Mouse (Mus musculus) kidney, embryonic 16.5 days (tissue): ENCODE measurements at regions not wholly inside any gene's neighbourhood (a gene's known extent, or its start where the extent isn't known, plus 50 kb on each side); places are given as distances from the start of the nearest gene placed in this dataset.

ENCODE experiments used
- ATAC-seq: fragments of 200-750 bp; cut with Nextera tagmentation; 2 replicates; pipeline ENCODE4 v1.8.0; 2017; ENCODE audit warnings: moderate TSS enrichment; ENCODE audit not compliant: low FRiP score, low TSS enrichment
- H3K27ac ChIP-seq: fragments of 300-500 bp; sonication (generic); 2 replicates; pipeline ENCODE4 v1.5.1; 2014; ENCODE audit warnings: low read length
- H3K27me3 ChIP-seq: fragments of 300-500 bp; sonication (generic); 2 replicates; pipeline ENCODE4 v1.6.1; 2014; ENCODE audit warnings: low read length, control low read depth, mixed read lengths; ENCODE audit not compliant: insufficient read depth
- H3K36me3 ChIP-seq: fragments of 300-500 bp; sonication (generic); 2 replicates; pipeline ENCODE4 v1.6.1; 2014; ENCODE audit warnings: low read length, control low read depth, mixed read lengths; ENCODE audit not compliant: insufficient read depth
- H3K4me1 ChIP-seq: fragments of 300-500 bp; sonication (generic); 2 replicates; pipeline ENCODE4 v1.6.1; 2014; ENCODE audit warnings: low read length, control low read depth, mixed read lengths; ENCODE audit not compliant: insufficient read depth
- H3K4me2 ChIP-seq: fragments of 300-500 bp; sonication (generic); replicated peaks from 2 replicates; pipeline ENCODE4 v1.6.1; 2014; ENCODE audit warnings: low read depth, low read length
- H3K4me3 ChIP-seq: fragments of 300-500 bp; sonication (generic); 2 replicates; pipeline ENCODE4 v1.5.1; 2014; ENCODE audit warnings: mild to moderate bottlenecking, low read length
- H3K9ac ChIP-seq: fragments of 300-500 bp; sonication (generic); replicated peaks from 2 replicates; pipeline ENCODE4 v1.6.1; 2014; ENCODE audit warnings: low read length
- H3K9me3 ChIP-seq: fragments of 300-500 bp; sonication (generic); 2 replicates; pipeline ENCODE4 v1.6.1; 2016; ENCODE audit warnings: low read length, control low read depth
- WGBS: fragments of 180-500 bp; shearing (Covaris S2); extraction: QIAGEN DNeasy Blood & Tissue Kit; methylation state at CpG from one replicate; pipeline ENCODE4 v1.1.7; 2014; 5-methylcytosine and 5-hydroxymethylcytosine counted together

DNA sequence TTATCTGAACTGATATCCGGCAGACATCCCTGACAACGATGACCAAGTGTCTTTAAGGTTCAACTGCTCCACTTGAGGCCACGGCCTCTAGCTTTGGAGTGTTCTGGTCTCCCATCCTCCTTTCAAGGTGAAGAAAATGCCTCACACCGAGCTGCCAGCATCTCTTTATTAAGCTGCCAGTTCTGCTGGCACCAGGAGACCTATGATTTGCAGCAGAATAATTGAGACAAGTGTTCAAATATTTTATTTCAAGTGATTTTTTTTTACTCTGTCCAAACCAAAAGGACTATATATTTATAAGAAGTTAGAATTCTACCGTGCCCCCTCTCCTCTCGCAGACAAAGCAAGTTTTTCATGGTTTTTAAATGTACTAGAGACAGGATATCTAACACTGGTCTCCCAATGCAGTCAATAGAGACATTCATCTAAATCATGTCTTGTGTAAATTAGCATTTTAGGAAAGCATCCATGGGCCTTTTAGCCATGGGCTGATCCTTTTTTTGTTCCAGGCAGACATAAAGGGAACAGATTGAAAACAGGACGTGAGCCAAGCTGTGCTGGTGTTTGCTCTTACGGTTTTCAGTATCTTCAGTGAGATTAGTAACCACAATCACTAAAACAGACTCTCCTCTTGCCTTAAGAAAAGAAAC is 216.3 kb upstream of the Tll1 start:
- H3K27ac ChIP-seq: no peak overlapping the region
- no peak overlapping the region for H3K9ac ChIP-seq
- H3K4me2 ChIP-seq: no peak overlapping the region
- no peaks in the 10 kb centered on the region for H3K36me3 ChIP-seq
- no peak overlapping the region for H3K4me3 ChIP-seq
- no peaks in the 10 kb centered on the region for H3K9me3 ChIP-seq
- 67% methylated on average over 8 of the region's 8 CpGs for WGBS
- ATAC-seq: no peak
- H3K27me3 ChIP-seq: no peaks in the 10 kb centered on the region
- H3K4me1 ChIP-seq: no peaks in the 10 kb centered on the region

DNA sequence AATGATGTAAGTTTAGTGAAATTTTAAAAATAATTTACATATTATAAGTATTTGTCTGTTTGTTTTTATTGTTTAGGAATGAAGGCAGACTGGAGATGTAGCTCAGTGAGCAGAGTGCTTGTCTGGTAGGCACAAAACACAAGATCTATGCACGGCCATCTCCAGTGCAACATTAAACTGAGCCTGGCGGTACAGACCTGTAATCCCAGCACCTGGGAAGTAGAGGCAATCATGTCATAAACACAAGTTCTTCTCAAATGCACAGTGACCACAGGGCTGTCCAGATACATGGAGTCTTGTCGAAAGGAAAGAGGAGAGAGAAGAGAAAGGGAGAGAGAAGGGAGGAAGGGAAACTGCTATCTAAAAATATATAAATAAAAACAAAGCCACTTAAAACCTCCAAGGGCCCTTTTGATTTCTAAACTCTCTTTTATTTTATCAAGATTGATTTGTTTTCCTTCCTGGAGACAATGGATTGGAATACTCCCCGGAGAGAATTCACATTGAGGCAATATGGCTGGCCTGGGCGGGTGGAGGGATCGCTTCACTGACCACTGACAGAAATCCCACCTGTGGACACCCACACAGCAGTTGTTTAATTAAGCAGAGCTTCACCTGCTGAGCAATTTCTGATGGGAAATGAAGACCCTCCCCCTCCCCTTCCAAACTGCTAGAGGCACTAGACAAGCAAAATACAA is 215.6 kb upstream of the Tll1 start:
- ATAC-seq: no peak
- no peaks in the 10 kb centered on the region for H3K4me1 ChIP-seq
- no peak overlapping the region for H3K4me3 ChIP-seq
- no peak overlapping the region for H3K4me2 ChIP-seq
- H3K27ac ChIP-seq: no peak overlapping the region
- no peaks in the 10 kb centered on the region for H3K27me3 ChIP-seq
- no peaks in the 10 kb centered on the region for H3K36me3 ChIP-seq
- WGBS: 73% methylated on average over 6 of the region's 6 CpGs
- no peak overlapping the region for H3K9ac ChIP-seq
- no peaks in the 10 kb centered on the region for H3K9me3 ChIP-seq

DNA sequence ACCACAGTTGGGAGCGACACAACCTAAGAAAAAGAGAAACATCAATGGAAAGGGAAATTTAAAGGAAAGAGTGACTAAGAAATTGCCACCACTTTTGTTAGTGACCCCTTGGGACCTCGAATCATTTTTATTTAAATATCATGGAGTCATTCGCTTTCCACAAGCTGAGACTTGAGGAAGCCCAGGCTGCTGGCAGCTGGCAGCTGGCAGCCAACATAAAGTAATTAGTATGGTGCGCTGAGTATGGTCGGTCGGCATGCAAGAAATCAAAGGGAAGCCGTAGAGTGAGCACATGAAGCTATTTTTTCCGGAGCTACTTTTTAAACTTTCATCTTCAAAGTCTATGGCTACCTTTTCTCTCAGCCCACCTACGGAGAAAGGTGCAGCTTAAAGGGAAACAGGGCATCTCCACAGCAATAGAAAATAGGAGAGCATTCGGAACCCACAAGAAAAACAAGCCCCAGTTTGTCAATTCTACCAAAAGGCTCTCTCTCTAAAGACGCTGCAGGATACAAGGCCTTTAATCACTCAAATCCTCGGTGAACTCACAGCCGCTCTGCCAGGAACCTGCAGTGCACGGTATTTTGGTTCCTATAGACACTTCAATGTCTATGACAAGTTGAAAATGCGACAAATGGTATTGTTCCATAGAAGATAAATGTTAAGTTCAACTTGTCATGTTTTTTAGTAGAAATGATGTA is 206.6 kb upstream of the Tll1 start:
- H3K27ac ChIP-seq: no peak overlapping the region
- no peaks in the 10 kb centered on the region for H3K9me3 ChIP-seq
- no peaks in the 10 kb centered on the region for H3K36me3 ChIP-seq
- no peaks in the 10 kb centered on the region for H3K4me1 ChIP-seq
- no peaks in the 10 kb centered on the region for H3K27me3 ChIP-seq
- no peak for ATAC-seq
- no peak overlapping the region for H3K9ac ChIP-seq
- H3K4me3 ChIP-seq: no peak overlapping the region
- no peak overlapping the region for H3K4me2 ChIP-seq
- 65% methylated on average over 15 of the region's 15 CpGs for WGBS

DNA sequence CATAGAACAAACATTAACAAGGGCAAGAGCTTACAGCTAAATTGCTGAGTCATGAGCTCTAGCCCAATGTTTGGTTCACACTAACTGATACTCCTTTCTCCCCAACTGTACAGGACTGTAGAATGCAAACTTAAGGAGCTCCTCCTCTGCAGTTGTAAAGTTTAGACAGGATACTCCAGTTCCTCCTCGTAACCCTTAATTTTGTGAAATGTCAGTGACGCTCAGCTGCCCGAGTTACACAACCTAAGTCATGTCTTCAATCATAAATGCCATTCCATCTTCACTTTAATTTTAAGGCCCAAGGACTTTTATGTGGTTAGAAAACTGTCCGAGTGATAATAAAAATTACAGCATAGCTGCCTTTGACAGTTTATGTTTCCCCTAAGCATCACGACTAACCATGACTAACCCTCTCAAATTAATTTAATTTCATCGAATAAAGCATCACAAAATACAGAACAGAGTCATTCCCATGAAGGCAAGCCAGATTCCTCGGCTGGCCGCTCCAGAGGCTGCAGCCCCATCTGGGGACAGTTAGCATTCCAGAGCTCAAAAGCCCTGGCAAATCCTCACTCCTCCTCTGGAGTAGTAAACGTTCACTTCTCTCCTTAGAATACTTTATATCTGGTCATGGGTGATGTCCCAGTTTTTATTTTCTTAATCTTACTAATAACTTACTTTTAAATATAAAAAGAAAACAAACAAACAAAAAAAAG is 200.9 kb upstream of the Tll1 start:
- Histone ChIP-seq H3K4me3 (no peak overlapping the region), H3K9ac (no peak overlapping the region), H3K36me3 (no peaks in the 10 kb centered on the region), H3K27ac (no peak overlapping the region), H3K27me3 (no peaks in the 10 kb centered on the region), H3K4me1 (no peaks in the 10 kb centered on the region), H3K4me2 (no peak overlapping the region), H3K9me3 (no peaks in the 10 kb centered on the region)
- 43% methylated on average over 9 of the region's 9 CpGs for WGBS
- ATAC-seq: no peak

DNA sequence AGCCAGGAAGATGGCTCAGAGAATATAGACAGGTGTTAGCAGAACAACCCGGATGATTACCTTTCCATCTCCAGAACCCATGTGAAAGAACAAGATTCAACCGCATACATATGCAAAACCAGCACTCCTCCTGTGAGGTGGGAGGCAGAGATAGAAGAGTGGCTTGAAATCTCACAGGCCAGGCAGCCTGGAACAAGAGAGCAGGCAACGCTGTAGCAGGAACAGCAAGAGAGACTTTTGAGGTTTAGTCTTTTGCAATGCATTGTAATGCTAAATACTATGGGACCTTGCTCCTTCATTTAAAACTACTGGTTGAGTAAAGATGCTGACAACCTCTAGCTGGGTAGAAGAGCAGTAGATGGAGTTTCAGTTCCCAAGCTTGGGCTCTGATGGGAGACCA is 193.5 kb upstream of the Tll1 start:
- no peak overlapping the region for H3K4me2 ChIP-seq
- no peak for ATAC-seq
- no peaks in the 10 kb centered on the region for H3K4me1 ChIP-seq
- H3K27me3 ChIP-seq: no peaks in the 10 kb centered on the region
- H3K9me3 ChIP-seq: no peaks in the 10 kb centered on the region
- 83% methylated on average over 3 of the region's 3 CpGs for WGBS
- no peaks in the 10 kb centered on the region for H3K36me3 ChIP-seq
- no peak overlapping the region for H3K4me3 ChIP-seq
- no peak overlapping the region for H3K27ac ChIP-seq
- H3K9ac ChIP-seq: no peak overlapping the region

DNA sequence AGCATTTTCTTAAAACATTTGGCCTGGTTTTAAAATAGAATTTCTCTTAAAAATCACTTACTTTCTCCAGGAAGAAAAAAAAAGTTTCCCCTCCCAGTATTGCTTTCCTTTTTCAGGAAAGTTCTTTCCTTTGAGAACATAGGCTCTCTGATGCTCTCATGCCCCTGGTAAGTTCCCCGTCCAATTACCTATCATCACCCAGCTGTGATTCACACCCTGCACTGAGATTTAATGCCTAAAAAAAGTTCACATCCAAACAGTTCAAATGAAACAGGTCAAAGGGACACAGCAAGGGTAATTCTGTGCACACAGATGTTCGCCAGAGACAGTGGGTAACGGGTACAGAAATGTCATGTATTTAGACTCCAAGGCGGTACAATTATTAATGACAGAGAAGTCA is 191.8 kb upstream of the Tll1 start:
- Histone ChIP-seq H3K27me3 (no peaks in the 10 kb centered on the region), H3K4me1 (no peaks in the 10 kb centered on the region), H3K9ac (no peak overlapping the region), H3K9me3 (no peaks in the 10 kb centered on the region), H3K4me2 (no peak overlapping the region), H3K27ac (no peak overlapping the region), H3K36me3 (no peaks in the 10 kb centered on the region), H3K4me3 (no peak overlapping the region)
- 25% methylated on average over 4 of the region's 4 CpGs for WGBS
- ATAC-seq: no peak

DNA sequence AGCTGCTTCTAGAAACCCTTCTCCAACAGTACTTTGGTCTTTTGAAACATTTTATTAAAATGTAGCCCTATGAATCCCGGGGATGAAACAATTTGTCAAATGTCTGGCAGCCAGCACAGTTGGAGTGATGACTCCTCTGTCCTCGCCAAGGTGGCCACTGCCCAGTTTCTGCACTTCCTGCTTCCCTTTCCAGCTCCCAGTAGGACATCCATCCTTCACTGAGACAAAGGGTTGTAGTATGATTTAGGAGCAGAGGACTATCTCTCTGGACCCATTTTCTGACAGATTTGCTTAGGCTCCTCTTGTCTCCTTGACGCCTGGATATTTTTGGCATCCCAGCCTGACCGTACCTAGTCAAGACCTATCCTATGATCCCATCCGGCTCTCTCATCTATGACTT is 189.7 kb upstream of the Tll1 start:
- Histone ChIP-seq H3K27ac (no peak overlapping the region), H3K36me3 (no peaks in the 10 kb centered on the region), H3K4me2 (no peak overlapping the region), H3K4me1 (no peaks in the 10 kb centered on the region), H3K4me3 (no peak overlapping the region), H3K9ac (no peak overlapping the region), H3K27me3 (no peaks in the 10 kb centered on the region), H3K9me3 (no peaks in the 10 kb centered on the region)
- no peak for ATAC-seq
- WGBS: 79% methylated on average over 5 of the region's 5 CpGs

DNA sequence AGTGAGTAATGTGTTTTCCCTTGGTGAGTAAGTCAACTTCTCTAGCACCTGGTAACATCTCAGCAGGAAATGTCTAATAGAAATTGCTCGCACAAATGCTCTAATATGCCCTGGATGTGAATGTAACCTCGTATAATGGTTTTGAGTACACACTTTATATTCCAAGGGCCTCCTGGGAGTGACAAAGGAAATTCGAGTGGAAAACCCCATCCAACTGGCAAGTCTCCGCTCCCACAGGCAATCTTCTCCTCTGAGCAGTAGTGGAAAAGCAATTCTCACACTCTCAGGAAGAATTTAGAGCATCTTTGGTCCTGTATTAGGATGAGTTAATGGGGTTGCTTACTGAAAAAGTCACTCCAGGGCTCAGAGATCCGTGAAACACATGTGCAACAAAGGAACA is 183.4 kb upstream of the Tll1 start:
- Histone ChIP-seq H3K9me3 (no peaks in the 10 kb centered on the region), H3K4me3 (no peak overlapping the region), H3K36me3 (no peaks in the 10 kb centered on the region), H3K4me2 (no peak overlapping the region), H3K9ac (no peak overlapping the region), H3K27ac (no peak overlapping the region), H3K4me1 (no peaks in the 10 kb centered on the region), H3K27me3 (no peaks in the 10 kb centered on the region)
- WGBS: 63% methylated on average over 5 of the region's 5 CpGs
- ATAC-seq: no peak

DNA sequence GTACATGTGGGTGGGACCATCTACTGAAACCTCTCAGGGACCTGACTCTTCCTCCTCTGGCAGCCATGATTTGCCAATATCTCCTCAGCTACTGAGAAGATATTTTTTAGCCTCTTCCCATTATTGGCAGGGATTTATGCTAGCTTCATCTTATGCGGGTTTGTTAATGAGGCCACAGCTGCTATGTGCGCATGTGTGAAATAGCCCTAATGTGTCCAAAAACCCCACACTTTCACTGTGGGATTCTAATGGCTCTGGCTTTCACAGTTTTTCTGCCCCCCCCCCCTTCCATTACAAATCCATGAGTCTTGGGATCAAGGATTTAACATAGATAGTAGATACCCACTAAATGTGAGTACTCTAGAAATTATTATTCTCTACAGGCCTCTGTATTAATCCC is 182.2 kb upstream of the Tll1 start:
- Histone ChIP-seq H3K4me2 (no peak overlapping the region), H3K9ac (no peak overlapping the region), H3K27ac (no peak overlapping the region), H3K4me3 (no peak overlapping the region), H3K27me3 (no peaks in the 10 kb centered on the region), H3K4me1 (no peaks in the 10 kb centered on the region), H3K36me3 (no peaks in the 10 kb centered on the region), H3K9me3 (no peaks in the 10 kb centered on the region)
- ATAC-seq: no peak
- 91% methylated on average over 2 of the region's 2 CpGs for WGBS
